Mouse (Mus musculus): ENCODE data around the gene 2900026A02Rik. TPM values are rescaled to one million over a fixed set of nuclear protein-coding genes. Genes with fewer than 3 reads are reported as not detected.

The 2900026A02Rik gene
- total RNA-seq, 1 experiment from 2014 or later: 9.7 TPM

- no peak for ATAC-seq (replicated peaks in 1 of 2; ENCODE audit: insufficient read depth in 1 of 2, low FRiP score in 2 of 2, low TSS enrichment in 1 of 2, low read depth in 1 of 2, poor library complexity in 2 of 2, severe bottlenecking in 2 of 2)
These were observed 142.3 kb downstream of the 2900026A02Rik start for GRCm38 (mm10) chr5:113078686-113079085.

GRCm38 (mm10) chr5:113070017-113070416 lies 151.0 kb downstream of the 2900026A02Rik start, which contains the start of gene Crybb2:
Gene Crybb2, minus strand, starts transcription at chr5:113070117.
- no peak for ATAC-seq (replicated peaks in 1 of 2; ENCODE audit: insufficient read depth in 1 of 2, low FRiP score in 2 of 2, low TSS enrichment in 1 of 2, low read depth in 1 of 2, poor library complexity in 2 of 2, severe bottlenecking in 2 of 2)

DNA sequence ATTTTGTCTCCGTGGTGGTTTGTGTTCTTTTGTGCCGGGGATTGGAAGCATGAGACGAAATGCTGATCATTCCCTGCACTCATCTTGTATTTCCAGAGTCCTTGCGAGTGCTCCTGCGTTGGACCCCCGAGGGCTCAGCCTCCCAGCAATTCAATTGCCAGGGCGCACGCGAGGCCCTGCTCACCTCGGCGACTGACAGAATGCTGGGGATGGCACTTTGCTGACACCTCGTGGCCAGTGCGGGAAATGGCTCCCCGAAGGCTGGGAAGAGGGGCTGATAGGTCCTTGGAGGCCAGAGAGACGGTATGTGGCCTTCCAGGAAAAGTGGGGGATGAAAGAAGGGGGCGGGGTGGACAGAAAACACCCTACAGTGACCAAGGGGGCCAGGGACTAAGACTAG lies 166.7 kb downstream of the 2900026A02Rik start:
- ATAC-seq (replicated peaks in 1 of 2; ENCODE audit: insufficient read depth in 1 of 2, low FRiP score in 2 of 2, low TSS enrichment in 1 of 2, low read depth in 1 of 2, poor library complexity in 2 of 2, severe bottlenecking in 2 of 2): peak; percentile 84 to 87

DNA sequence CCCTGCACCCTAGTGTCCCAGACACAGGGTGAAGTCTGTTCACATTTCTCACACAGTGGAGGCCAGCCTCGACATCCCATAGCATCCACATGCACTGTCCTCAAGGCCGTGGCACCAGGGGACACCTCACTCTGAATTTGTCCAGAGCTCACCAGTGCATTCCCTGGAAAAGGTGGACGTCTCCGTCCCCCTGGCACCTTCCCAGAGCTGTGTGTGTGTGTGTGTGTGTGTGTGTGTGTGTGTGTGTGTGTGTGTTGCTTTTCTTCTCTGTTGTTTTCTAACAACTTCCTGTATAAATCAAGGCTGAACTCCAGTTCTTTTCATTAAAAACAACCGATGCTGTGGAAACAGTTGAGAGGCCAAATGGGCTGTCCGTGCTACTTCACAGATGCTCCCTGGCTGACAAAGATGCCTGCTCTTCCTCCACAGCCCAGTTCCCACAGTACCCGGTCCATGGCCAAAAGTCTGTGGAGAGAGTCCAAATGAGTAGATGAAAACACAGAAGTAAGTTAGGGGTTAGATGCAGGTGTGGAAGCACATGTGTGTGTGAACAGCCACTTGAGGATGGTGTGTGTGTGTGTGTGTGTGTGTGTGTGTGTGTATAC lies 170.4 kb downstream of the 2900026A02Rik start:
- ATAC-seq (replicated peaks in 1 of 2; ENCODE audit: insufficient read depth in 1 of 2, low FRiP score in 2 of 2, low TSS enrichment in 1 of 2, low read depth in 1 of 2, poor library complexity in 2 of 2, severe bottlenecking in 2 of 2): no peak

DNA sequence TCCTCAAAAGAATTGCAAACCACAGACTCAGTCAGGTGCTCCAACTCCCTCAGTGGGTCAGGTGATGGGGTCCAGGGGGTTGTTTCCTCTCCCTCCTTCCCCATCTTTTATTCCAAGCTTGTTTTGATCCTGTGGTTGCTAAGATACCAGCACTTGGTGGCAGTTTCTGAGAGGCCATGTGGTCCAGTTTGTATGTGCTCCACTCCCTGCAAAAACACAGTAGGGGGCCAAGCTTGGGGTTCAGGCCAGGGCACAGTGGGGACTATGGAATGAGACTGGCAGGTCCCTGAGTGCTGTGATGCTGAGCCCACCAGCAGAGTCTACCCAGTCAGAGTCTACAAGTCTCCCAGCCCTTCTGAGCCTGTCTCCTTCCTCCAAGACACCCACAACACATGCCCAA lies 171.2 kb downstream of the 2900026A02Rik start:
- no peak for ATAC-seq (replicated peaks in 1 of 2; ENCODE audit: insufficient read depth in 1 of 2, low FRiP score in 2 of 2, low TSS enrichment in 1 of 2, low read depth in 1 of 2, poor library complexity in 2 of 2, severe bottlenecking in 2 of 2)

GRCm38 (mm10) chr5:113045511-113046273 lies 175.3 kb downstream of the 2900026A02Rik start:
- ATAC-seq (replicated peaks in 1 of 2; ENCODE audit: insufficient read depth in 1 of 2, low FRiP score in 2 of 2, low TSS enrichment in 1 of 2, low read depth in 1 of 2, poor library complexity in 2 of 2, severe bottlenecking in 2 of 2): no peak

DNA sequence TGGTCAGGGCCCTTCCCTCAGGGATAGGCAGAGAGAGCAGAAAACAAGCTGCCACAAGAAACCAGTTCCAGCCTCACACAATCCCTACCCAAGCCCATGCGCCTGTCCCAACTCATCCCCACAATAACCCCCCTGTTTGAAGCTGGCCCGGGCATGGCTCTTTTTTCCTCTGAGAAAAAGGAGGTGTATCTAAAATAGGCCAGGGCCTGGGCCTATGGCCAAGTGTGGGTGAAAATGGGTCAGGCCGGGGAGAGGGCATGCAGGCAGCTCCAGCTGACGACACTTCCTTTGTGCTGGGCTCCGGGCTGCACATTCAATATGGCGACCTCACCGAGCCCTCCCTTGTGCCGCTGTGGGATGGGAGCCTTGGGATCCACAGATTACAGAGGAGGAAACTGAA lies 177.5 kb downstream of the 2900026A02Rik start:
- ATAC-seq (replicated peaks in 1 of 2; ENCODE audit: insufficient read depth in 1 of 2, low FRiP score in 2 of 2, low TSS enrichment in 1 of 2, low read depth in 1 of 2, poor library complexity in 2 of 2, severe bottlenecking in 2 of 2): no peak

GRCm38 (mm10) chr5:113041567-113042071 lies 179.4 kb downstream of the 2900026A02Rik start:
- ATAC-seq (replicated peaks in 1 of 2; ENCODE audit: insufficient read depth in 1 of 2, low FRiP score in 2 of 2, low TSS enrichment in 1 of 2, low read depth in 1 of 2, poor library complexity in 2 of 2, severe bottlenecking in 2 of 2): no peak

GRCm38 (mm10) chr5:113040776-113041175 lies 180.3 kb downstream of the 2900026A02Rik start:
- ATAC-seq (replicated peaks in 1 of 2; ENCODE audit: insufficient read depth in 1 of 2, low FRiP score in 2 of 2, low TSS enrichment in 1 of 2, low read depth in 1 of 2, poor library complexity in 2 of 2, severe bottlenecking in 2 of 2): no peak

GRCm38 (mm10) chr5:113038601-113039000 lies 182.4 kb downstream of the 2900026A02Rik start:
- ATAC-seq (replicated peaks in 1 of 2; ENCODE audit: insufficient read depth in 1 of 2, low FRiP score in 2 of 2, low TSS enrichment in 1 of 2, low read depth in 1 of 2, poor library complexity in 2 of 2, severe bottlenecking in 2 of 2): no peak

Other genes with a start within 250 kb of the 2900026A02Rik start
- gene Grk3, start 205.4 kb downstream of the 2900026A02Rik start, total RNA-seq (2017): 28.2 and 31.4 TPM in 2 replicates
- gene Crybb2, start 151.1 kb downstream of the 2900026A02Rik start, total RNA-seq (2017): not detected in 2 replicates
- gene Crybb3, start 139.7 kb downstream of the 2900026A02Rik start, total RNA-seq (2017): not detected in 2 replicates
- gene Tmem211, start 5.7 kb upstream of the 2900026A02Rik start, total RNA-seq (2017): not detected in 2 replicates
- 8.2 and 20.1 TPM in 2 replicates for gene Sgsm1, start 89.5 kb upstream of the 2900026A02Rik start, total RNA-seq (2017)
- not detected in 2 replicates for gene Aym1, start 136.1 kb upstream of the 2900026A02Rik start, total RNA-seq (2017)